In genomic region chr7:73827549-73827948, GRCm38 (mm10) we compare ENCODE assay signal across 22 mouse cellular contexts.
"Had no signal": no experiment of that assay in that cellular context is flagged by ENCODE, and none has a peak within 500 bp of the region (broad histone marks: within the 10 kb centered on the region; RNA-seq: fewer than 3 reads in every experiment).

No protein-coding gene starts in this region.

- H3K27ac ChIP-seq: heart, embryonic 10.5 days; hindbrain, embryonic 13.5 days; intestine, embryonic 15.5 days; layer of hippocampus, adult 2 months; left cerebral cortex, adult 2 months; limb, embryonic 10.5 days; limb, embryonic 12.5 days; liver, embryonic 13.5 days had no signal

- H3K4me1 ChIP-seq: heart, embryonic 10.5 days; heart, embryonic 12.5 days; hindbrain, embryonic 13.5 days; intestine, embryonic 15.5 days; limb, embryonic 10.5 days; limb, embryonic 12.5 days; liver, embryonic 13.5 days had no signal

- H3K27me3 ChIP-seq: heart, embryonic 12.5 days; hindbrain, embryonic 13.5 days; intestine, embryonic 15.5 days; limb, embryonic 12.5 days; liver, embryonic 13.5 days had no signal

- H3K36me3 ChIP-seq: heart, embryonic 10.5 days; heart, embryonic 12.5 days; hindbrain, embryonic 13.5 days; intestine, embryonic 15.5 days; limb, embryonic 10.5 days; limb, embryonic 12.5 days; liver, embryonic 13.5 days had no signal

- DNase-seq: gastrocnemius, postnatal 14 days; heart, adult 18-20 months; heart, postnatal 10 days; heart, postnatal 4 days; kidney, adult 18-20 months; kidney, adult 8-10 months; kidney, postnatal 10 days; kidney, postnatal 25 days; kidney, postnatal 4 days; liver; liver, embryonic 13.5 days had no signal

- H3K4me3 ChIP-seq: heart, embryonic 10.5 days; heart, embryonic 12.5 days; hindbrain, embryonic 13.5 days; intestine, embryonic 15.5 days; layer of hippocampus, adult 2 months; left cerebral cortex, adult 2 months; limb, embryonic 10.5 days; limb, embryonic 12.5 days; liver, embryonic 13.5 days had no signal

- H3K9me3 ChIP-seq: heart, embryonic 10.5 days; heart, embryonic 12.5 days; hindbrain, embryonic 13.5 days; intestine, embryonic 15.5 days; limb, embryonic 10.5 days; liver, embryonic 13.5 days had no signal

- H3K9ac ChIP-seq: heart, embryonic 12.5 days; hindbrain, embryonic 13.5 days; intestine, embryonic 15.5 days; limb, embryonic 12.5 days; liver, embryonic 13.5 days had no signal

- ATAC-seq: inflammation-experienced regulatory T-cells, adult 6 months; intestine, embryonic 15.5 days; intestine, postnatal 0 days had no signal

- H3K4me2 ChIP-seq: heart, embryonic 12.5 days; hindbrain, embryonic 13.5 days; intestine, embryonic 15.5 days; limb, embryonic 12.5 days; liver, embryonic 11.5 days; liver, embryonic 13.5 days had no signal
